Mouse (Mus musculus) intestine, embryonic 14.5 days (tissue): ENCODE measurements around the gene Slc39a10. TPM values are rescaled to one million over a fixed set of nuclear protein-coding genes. Genes with fewer than 3 reads are reported as not detected.
"Not testable (repeated sequence)": the region's sequence is repeated elsewhere in the genome, so short reads cannot be mapped to it uniquely, and the experiment has no call there.

Source experiments
- ATAC-seq: fragments of 200-750 bp; cut with Nextera tagmentation; replicated peaks from 2 replicates; pipeline ENCODE4 v1.8.0; 2017; ENCODE audit warnings: low read depth, moderate number of reproducible peaks, moderate TSS enrichment, moderate library complexity; ENCODE audit not compliant: low FRiP score, low TSS enrichment
- DNase-seq: peaks from one replicate; pipeline ENCODE4 v3.0.0-alpha.2; 2018; ENCODE audit warnings: low spot score
- H3K27ac ChIP-seq: fragments of 300-500 bp; sonication (generic); 2 replicates; pipeline ENCODE4 v1.5.1; 2014; ENCODE audit warnings: low read depth, mild to moderate bottlenecking, control low read depth
- H3K27me3 ChIP-seq: fragments of 300-500 bp; sonication (generic); replicated peaks from 2 replicates; pipeline ENCODE4 v1.6.1; 2014; ENCODE audit warnings: low read length, control low read depth; ENCODE audit not compliant: control insufficient read depth, insufficient read depth
- H3K36me3 ChIP-seq: fragments of 300-500 bp; sonication (generic); 2 replicates; pipeline ENCODE4 v1.6.1; 2014; ENCODE audit warnings: low read length, control low read depth; ENCODE audit not compliant: control insufficient read depth, insufficient read depth
- H3K4me1 ChIP-seq: fragments of 300-500 bp; sonication (generic); replicated peaks from 2 replicates; pipeline ENCODE4 v1.6.1; 2014; ENCODE audit warnings: low read length, control low read depth, mixed read lengths; ENCODE audit not compliant: control insufficient read depth, insufficient read depth
- H3K4me2 ChIP-seq: fragments of 300-500 bp; sonication (generic); 2 replicates; pipeline ENCODE4 v1.6.1; 2014; ENCODE audit warnings: low read length
- H3K4me3 ChIP-seq: fragments of 300-500 bp; sonication (generic); 2 replicates; pipeline ENCODE4 v1.5.1; 2014; ENCODE audit warnings: low read depth, low read length, control low read depth, mixed read lengths
- H3K9ac ChIP-seq: fragments of 300-500 bp; sonication (generic); 2 replicates; pipeline ENCODE4 v1.6.1; 2014; ENCODE audit warnings: mild to moderate bottlenecking, low read length
- H3K9me3 ChIP-seq: fragments of 300-500 bp; sonication (generic); 2 replicates; pipeline ENCODE4 v1.6.1; 2016; ENCODE audit warnings: low read length, control low read depth; ENCODE audit not compliant: control insufficient read depth
- WGBS: fragments of 180-500 bp; shearing (Covaris S2); extraction: QIAGEN DNeasy Blood & Tissue Kit; methylation state at CpG from one replicate; pipeline ENCODE4 v1.1.7; 2014; 5-methylcytosine and 5-hydroxymethylcytosine counted together
- polyA plus RNA-seq: library from polyadenylated mRNA; unstranded; fragments of >200 nt; fragmentation: Nextera tagmentation; extraction: Ambion mirVana; gene quantifications from 2 replicates; pipeline ENCODE4 v1.2.1, GENCODE M21; 2014

Slc39a10 gene
- polyA plus RNA-seq, 1 experiment from 2014 or later = 41.3 TPM

DNA sequence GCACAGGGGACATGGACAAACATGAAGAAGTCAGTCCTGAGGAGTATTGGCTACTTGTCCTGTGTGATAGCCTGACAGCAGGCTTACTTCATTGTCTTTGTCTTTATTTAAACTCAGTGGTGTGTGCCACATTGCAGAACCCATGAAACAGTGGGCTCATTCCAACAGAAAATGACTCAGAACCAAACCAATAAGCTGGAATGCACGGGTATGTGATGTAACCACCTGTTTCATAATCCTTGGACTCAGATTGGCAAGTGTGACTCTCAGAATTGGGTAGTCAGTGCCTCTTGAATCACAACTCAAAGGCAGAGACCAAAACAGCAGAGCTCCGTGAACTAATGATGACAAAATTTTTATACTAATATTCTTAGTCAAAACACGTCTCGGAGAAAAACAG, 110.4 kb downstream of the Slc39a10 start:
- not testable (repeated sequence) for H3K9ac ChIP-seq, H3K4me1 ChIP-seq, DNase-seq, H3K27me3 ChIP-seq, H3K9me3 ChIP-seq, H3K4me3 ChIP-seq, H3K27ac ChIP-seq, H3K4me2 ChIP-seq, ATAC-seq, H3K36me3 ChIP-seq
- WGBS = 88% methylated on average over 4 of the region's 4 CpGs

DNA sequence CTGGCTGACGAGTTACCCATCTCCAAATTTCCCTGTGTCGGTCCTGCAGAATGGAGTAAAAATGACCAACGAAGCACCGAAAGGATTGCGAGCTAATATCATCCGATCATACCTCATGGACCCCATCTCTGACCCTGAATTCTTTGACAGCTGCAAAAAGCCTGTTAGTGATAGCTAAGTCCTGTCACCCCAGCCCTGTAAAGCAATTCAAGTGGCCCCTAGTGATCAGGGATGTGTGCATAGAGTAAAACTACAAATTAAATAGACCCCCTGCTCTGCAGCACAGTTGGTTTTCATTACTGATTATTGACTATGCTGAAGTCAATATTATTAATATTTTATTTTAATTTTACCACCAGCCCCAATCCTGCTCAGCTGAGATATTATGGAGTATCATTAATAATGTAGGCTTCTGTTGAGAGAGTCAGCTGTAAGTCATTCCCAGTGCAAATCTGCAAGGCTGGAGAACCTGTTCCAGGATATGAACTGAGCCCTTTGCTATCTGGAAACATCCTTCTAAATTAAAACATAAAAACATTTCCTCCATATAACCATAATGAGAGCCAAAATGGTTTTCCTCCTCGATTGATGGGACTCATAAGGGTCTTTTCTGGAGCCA, 122.5 kb downstream of the Slc39a10 start:
- not testable (repeated sequence) for H3K4me3 ChIP-seq, H3K4me1 ChIP-seq, H3K9ac ChIP-seq, H3K4me2 ChIP-seq, H3K36me3 ChIP-seq, H3K27ac ChIP-seq, DNase-seq, H3K27me3 ChIP-seq, H3K9me3 ChIP-seq, ATAC-seq
- 85% methylated on average over 7 of the region's 7 CpGs for WGBS

DNA sequence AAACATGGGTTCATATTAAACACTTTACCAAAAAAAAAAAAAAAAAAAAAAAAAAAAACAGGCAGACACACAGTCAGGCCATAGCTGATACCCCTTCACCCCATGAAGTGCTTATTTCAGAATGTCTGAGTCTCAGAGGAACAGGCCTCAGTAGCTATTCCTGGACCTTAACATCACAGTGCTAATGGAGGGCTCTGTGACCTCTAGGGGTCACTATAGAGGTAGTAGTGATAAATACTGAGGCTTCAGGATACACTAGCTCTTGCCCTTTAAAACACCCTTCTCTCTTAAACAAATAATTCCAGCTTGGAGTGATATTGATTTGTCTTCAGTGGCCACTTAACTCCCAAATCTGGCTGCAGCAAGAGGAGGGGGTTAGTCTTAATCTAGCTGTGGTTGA, 123.3 kb downstream of the Slc39a10 start:
- ATAC-seq, H3K27ac ChIP-seq, H3K9ac ChIP-seq, H3K4me1 ChIP-seq, H3K9me3 ChIP-seq, DNase-seq, H3K36me3 ChIP-seq, H3K4me3 ChIP-seq, H3K4me2 ChIP-seq, H3K27me3 ChIP-seq: not testable (repeated sequence)

DNA sequence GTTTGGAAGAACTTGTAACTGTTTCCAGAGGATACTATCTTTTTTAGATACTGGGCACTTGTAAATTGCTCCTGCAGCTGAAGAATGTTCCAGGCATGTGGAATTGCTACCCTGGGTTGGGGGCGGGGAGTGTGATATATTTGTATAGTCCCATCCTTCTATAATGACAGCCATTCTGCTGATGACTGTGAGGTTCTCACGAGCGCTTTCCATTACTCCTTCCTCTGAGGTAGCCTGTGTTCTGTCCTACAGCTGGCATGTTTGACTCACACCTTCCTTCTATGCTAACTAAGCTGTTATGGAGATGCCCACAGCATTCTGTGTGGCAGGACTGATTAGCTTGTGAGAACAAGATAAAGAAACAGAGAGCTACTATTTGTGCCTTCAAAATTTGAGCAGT, 128.1 kb downstream of the Slc39a10 start:
- not testable (repeated sequence) for ATAC-seq, H3K4me1 ChIP-seq, H3K27me3 ChIP-seq, H3K4me2 ChIP-seq, H3K9me3 ChIP-seq, H3K36me3 ChIP-seq, H3K4me3 ChIP-seq, DNase-seq, H3K9ac ChIP-seq, H3K27ac ChIP-seq
- WGBS = 37% methylated on average over 3 of the region's 3 CpGs
